Mouse (Mus musculus) kidney, embryonic 16.5 days (tissue): ENCODE measurements around the gene Rnf145. TPM values are rescaled to one million over a fixed set of nuclear protein-coding genes. Genes with fewer than 3 reads are reported as not detected.

Experiments used
- ATAC-seq: fragments of 200-750 bp; cut with Nextera tagmentation; 2 replicates; pipeline ENCODE4 v1.8.0; 2017; ENCODE audit warnings: moderate TSS enrichment; ENCODE audit not compliant: low FRiP score, low TSS enrichment
- H3K27ac ChIP-seq: fragments of 300-500 bp; sonication (generic); 2 replicates; pipeline ENCODE4 v1.5.1; 2014; ENCODE audit warnings: low read length
- H3K27me3 ChIP-seq: fragments of 300-500 bp; sonication (generic); 2 replicates; pipeline ENCODE4 v1.6.1; 2014; ENCODE audit warnings: low read length, control low read depth, mixed read lengths; ENCODE audit not compliant: insufficient read depth
- H3K36me3 ChIP-seq: fragments of 300-500 bp; sonication (generic); 2 replicates; pipeline ENCODE4 v1.6.1; 2014; ENCODE audit warnings: low read length, control low read depth, mixed read lengths; ENCODE audit not compliant: insufficient read depth
- H3K4me1 ChIP-seq: fragments of 300-500 bp; sonication (generic); 2 replicates; pipeline ENCODE4 v1.6.1; 2014; ENCODE audit warnings: low read length, control low read depth, mixed read lengths; ENCODE audit not compliant: insufficient read depth
- H3K4me2 ChIP-seq: fragments of 300-500 bp; sonication (generic); replicated peaks from 2 replicates; pipeline ENCODE4 v1.6.1; 2014; ENCODE audit warnings: low read depth, low read length
- H3K4me3 ChIP-seq: fragments of 300-500 bp; sonication (generic); 2 replicates; pipeline ENCODE4 v1.5.1; 2014; ENCODE audit warnings: mild to moderate bottlenecking, low read length
- H3K9ac ChIP-seq: fragments of 300-500 bp; sonication (generic); replicated peaks from 2 replicates; pipeline ENCODE4 v1.6.1; 2014; ENCODE audit warnings: low read length
- H3K9me3 ChIP-seq: fragments of 300-500 bp; sonication (generic); 2 replicates; pipeline ENCODE4 v1.6.1; 2016; ENCODE audit warnings: low read length, control low read depth
- WGBS: fragments of 180-500 bp; shearing (Covaris S2); extraction: QIAGEN DNeasy Blood & Tissue Kit; methylation state at CpG from one replicate; pipeline ENCODE4 v1.1.7; 2014; 5-methylcytosine and 5-hydroxymethylcytosine counted together
- polyA plus RNA-seq: library from polyadenylated mRNA; unstranded; fragments of >200 nt; fragmentation: Nextera tagmentation; extraction: Ambion mirVana; gene quantifications from 2 replicates; pipeline ENCODE4 v1.2.1, GENCODE M21; 2015

Rnf145 gene
- polyA plus RNA-seq, 1 experiment from 2014 or later = 64.3 TPM

DNA sequence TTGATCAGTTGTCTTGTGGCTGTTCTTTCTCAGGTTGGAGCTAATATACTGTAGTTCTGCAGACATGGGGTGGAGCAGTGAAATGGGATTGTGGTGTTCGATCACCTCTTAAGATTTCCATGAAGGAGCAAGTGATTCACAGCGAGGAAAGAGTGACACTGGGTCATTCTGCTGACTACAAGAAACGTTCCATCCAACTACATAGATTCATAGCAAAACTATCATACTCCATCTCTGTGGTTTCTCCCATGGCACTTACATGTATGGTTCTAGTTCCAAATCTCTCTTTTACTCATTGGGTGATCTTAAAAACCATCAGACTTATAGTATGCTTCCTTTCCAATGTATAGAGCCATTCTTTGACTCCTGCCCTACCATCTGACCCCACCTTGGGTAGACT, 14.0 kb upstream of the Rnf145 start:
- Histone ChIP-seq H3K36me3 (no peaks in the 10 kb centered on the region), H3K4me3 (no peak overlapping the region), H3K27me3 (no peaks in the 10 kb centered on the region), H3K9ac (no peak overlapping the region), H3K9me3 (no peaks in the 10 kb centered on the region), H3K4me2 (no peak overlapping the region), H3K27ac (no peak overlapping the region), H3K4me1 (no peaks in the 10 kb centered on the region)
- WGBS = 82% methylated on average over 3 of the region's 3 CpGs
- no peak for ATAC-seq

DNA sequence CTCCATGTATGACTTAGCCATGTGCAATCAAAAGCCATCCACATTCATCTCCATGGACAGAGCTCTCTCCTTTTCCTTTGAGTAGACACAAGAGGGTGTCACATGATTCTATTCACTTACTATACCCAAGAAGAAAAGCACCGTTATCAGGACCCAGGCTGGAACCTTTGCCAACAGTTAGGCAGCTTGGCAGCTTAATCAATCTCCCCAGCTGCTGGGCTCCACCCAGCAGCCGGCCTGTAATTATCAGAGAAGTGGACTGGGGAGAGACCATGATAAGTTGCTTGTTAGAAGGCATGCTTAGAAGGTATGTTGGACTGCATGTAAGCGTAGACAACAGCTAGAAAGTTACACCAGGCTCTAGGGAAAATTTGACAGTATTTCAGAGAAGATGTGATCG, 9.9 kb upstream of the Rnf145 start:
- no peak overlapping the region for H3K27ac ChIP-seq
- no peaks in the 10 kb centered on the region for H3K9me3 ChIP-seq
- H3K36me3 ChIP-seq = no peaks in the 10 kb centered on the region
- ATAC-seq = no peak
- no peaks in the 10 kb centered on the region for H3K4me1 ChIP-seq
- H3K4me2 ChIP-seq = no peak overlapping the region
- H3K4me3 ChIP-seq = no peak overlapping the region
- no peak overlapping the region for H3K9ac ChIP-seq
- WGBS = 76% methylated on average over 4 of the region's 4 CpGs
- no peaks in the 10 kb centered on the region for H3K27me3 ChIP-seq

DNA sequence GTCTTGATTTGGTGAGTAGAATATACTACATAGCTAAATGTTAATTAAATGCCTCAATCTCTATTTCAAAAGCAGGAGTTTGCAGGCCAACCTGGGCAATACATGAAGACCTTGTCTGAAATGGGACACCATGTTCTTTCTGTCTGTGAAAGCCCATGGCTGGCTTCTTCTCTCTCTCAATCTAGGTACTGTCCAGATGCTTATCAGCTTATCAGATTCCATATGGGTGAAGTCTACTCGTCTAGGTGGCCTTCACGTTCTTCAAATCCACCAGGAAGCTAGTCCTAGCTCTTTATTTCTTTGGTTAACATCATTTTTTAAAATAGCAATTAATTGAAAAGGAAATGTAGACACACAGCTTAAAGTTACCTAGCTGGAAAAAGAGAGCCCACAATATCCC, 8.9 kb upstream of the Rnf145 start:
- ATAC-seq = no peak
- Histone ChIP-seq H3K36me3 (no peaks in the 10 kb centered on the region), H3K4me2 (no peak overlapping the region), H3K4me3 (no peak overlapping the region), H3K27me3 (no peaks in the 10 kb centered on the region), H3K9ac (no peak overlapping the region), H3K4me1 (no peaks in the 10 kb centered on the region), H3K27ac (no peak overlapping the region), H3K9me3 (no peaks in the 10 kb centered on the region)
- 75% methylated on average over 2 of the region's 2 CpGs for WGBS

DNA sequence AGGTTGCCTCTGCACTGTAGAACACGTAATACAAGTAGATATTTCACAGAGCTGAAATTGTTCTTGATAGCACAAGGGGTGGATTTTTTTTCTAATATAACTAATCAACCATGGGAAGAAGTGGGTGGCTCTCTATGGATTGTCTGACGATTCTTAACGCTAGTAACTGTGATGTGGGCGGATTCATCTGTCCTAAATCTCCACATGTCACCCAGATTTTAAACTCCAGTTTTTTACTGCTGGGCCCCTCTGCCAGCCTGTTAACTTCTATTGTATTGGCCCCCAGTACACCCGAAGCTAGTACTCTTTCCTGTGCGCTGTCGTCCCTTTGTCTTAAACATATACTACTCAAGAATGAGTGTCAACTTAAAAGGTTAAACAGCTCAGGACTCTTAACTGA, 8.4 kb upstream of the Rnf145 start:
- Histone ChIP-seq H3K9ac (no peak overlapping the region), H3K9me3 (no peaks in the 10 kb centered on the region), H3K4me2 (no peak overlapping the region), H3K4me3 (no peak overlapping the region), H3K36me3 (no peaks in the 10 kb centered on the region), H3K4me1 (no peaks in the 10 kb centered on the region), H3K27me3 (no peaks in the 10 kb centered on the region), H3K27ac (no peak overlapping the region)
- no peak for ATAC-seq
- 74% methylated on average over 7 of the region's 7 CpGs for WGBS

DNA sequence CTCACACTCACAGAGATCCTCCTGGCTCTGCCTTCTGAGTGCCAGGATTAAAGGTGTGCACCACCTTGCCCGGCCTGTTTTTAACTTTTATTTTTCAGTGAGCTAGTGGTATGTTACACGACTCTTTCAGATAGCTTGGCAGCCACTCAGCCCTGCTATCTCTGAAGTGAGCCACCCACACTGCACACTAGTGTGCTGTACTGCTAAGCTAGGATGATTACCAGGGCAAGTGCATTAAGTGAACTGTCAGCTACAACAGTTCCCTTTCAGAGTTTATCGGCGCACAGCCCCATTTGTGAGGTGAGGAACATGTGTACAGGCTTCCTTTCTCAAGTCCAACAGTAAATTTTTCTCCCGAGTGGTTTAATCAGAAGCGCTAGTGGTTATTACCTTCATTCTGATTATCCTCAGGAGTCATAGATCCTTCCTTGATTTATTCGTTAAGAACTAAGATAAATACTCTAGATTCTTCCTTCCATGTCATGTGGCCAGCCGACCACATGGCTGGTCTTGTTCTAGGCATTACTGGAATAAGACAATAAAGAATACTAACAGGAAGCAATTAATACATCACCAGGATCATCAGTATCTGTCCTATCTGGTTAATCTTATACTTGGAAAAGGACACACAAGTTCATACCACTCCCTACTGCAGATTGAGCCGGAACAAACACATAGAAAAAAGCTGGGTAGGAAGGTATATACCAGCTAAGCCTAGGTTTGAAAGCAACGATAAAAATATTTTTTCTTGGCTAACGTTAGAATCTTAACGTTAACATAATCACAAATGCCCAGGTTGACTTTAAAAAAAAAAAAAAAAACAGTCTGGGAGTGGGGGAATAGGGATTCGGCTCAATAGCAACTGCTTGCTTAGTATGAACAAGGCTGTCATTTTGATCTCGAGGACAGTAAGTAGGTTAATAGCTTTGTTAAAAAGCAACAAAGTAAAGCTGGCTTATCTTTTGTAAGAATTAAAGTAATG, 6.4 kb upstream of the Rnf145 start:
- Histone ChIP-seq H3K4me3 (no peak overlapping the region), H3K36me3 (no peaks in the 10 kb centered on the region), H3K4me1 (no peaks in the 10 kb centered on the region), H3K4me2 (no peak overlapping the region), H3K9me3 (no peaks in the 10 kb centered on the region), H3K27me3 (no peaks in the 10 kb centered on the region), H3K27ac (no peak overlapping the region), H3K9ac (no peak overlapping the region)
- ATAC-seq = peak; percentile 54; the same call in 1 of the 2 replicates
- 72% methylated on average over 14 of the region's 14 CpGs for WGBS

DNA sequence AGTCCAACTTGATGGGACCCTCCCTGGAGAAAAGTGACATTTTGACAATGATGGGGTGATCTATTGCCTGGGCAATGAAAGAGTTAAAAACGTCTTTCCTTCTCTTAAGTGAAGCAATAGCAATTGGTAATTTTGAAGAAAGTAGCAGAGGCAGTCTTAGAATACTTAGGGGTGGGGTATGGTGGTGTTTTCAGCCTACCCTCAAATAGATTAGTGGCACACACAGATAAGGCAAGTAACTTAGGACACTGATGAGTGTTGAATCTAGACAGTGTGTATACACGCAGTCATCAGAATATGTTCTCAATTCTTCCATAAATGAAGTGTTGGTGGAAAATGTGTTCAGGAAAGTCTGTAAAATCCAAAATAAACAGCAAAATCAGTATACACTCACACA, 5.7 kb upstream of the Rnf145 start:
- WGBS = 66% methylated on average over 2 of the region's 2 CpGs
- no peak overlapping the region for H3K9ac ChIP-seq
- peaks cover 3% of the 10 kb centered on the region; the same call in 1 of the 2 replicates for H3K4me1 ChIP-seq
- no peaks in the 10 kb centered on the region for H3K36me3 ChIP-seq
- no peak overlapping the region for H3K4me2 ChIP-seq
- no peaks in the 10 kb centered on the region for H3K9me3 ChIP-seq
- no peak for ATAC-seq
- H3K27me3 ChIP-seq = no peaks in the 10 kb centered on the region
- no peak overlapping the region for H3K27ac ChIP-seq
- H3K4me3 ChIP-seq = no peak overlapping the region

DNA sequence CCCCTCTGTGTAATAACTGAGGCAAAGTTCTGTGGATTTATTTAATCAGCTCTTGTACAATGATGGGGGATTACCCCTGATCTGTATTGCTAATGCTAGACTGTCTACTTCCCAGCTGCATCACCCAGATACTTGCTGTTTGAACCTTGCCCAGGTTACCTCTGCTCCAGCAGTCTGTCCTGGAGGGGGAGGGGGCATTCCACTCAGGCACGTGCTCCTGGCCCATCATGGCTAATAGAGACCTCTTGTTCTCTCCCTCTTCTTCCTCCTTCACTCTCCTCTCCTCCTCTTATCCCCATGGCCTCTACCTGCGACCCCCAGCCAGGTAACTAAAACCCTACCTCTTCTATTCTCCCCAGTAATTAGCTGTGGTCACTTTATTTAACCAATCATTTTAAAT, 4.1 kb upstream of the Rnf145 start:
- Histone ChIP-seq H3K4me3 (no peak overlapping the region), H3K4me1 (peaks cover 6% of the 10 kb centered on the region; the same call in 1 of the 2 replicates), H3K27me3 (no peaks in the 10 kb centered on the region), H3K9ac (no peak overlapping the region), H3K36me3 (no peaks in the 10 kb centered on the region), H3K9me3 (no peaks in the 10 kb centered on the region), H3K4me2 (no peak overlapping the region), H3K27ac (no peak overlapping the region)
- 53% methylated on average over 2 of the region's 2 CpGs for WGBS
- ATAC-seq = no peak

DNA sequence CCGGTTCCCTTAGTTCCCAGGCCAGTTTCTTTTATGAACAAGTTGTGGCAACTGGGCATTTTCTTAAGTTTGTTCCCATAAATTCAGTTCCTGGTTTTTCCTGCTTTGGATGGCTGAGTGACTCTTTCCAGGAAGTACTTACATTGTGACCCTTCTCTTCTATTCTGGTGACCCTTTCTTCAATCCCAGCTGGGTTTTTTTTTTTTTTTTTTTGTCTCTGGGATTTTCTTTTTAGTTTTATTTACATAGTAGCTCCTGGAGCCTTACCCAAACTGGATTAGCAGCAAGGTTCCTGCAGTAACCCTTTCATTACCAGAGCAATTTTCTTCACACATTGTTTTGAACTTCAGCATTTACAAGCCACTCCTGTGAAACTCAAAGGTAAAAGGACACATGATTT, 2.4 kb upstream of the Rnf145 start:
- no peak overlapping the region for H3K4me3 ChIP-seq
- H3K4me2 ChIP-seq = no peak overlapping the region
- WGBS = 36% methylated on average over 1 of the region's 1 CpGs
- ATAC-seq = no peak
- H3K27ac ChIP-seq = no peak overlapping the region
- H3K4me1 ChIP-seq = peaks cover 13% of the 10 kb centered on the region
- H3K9me3 ChIP-seq = no peaks in the 10 kb centered on the region
- H3K9ac ChIP-seq = no peak overlapping the region
- no peaks in the 10 kb centered on the region for H3K27me3 ChIP-seq
- no peaks in the 10 kb centered on the region for H3K36me3 ChIP-seq

DNA sequence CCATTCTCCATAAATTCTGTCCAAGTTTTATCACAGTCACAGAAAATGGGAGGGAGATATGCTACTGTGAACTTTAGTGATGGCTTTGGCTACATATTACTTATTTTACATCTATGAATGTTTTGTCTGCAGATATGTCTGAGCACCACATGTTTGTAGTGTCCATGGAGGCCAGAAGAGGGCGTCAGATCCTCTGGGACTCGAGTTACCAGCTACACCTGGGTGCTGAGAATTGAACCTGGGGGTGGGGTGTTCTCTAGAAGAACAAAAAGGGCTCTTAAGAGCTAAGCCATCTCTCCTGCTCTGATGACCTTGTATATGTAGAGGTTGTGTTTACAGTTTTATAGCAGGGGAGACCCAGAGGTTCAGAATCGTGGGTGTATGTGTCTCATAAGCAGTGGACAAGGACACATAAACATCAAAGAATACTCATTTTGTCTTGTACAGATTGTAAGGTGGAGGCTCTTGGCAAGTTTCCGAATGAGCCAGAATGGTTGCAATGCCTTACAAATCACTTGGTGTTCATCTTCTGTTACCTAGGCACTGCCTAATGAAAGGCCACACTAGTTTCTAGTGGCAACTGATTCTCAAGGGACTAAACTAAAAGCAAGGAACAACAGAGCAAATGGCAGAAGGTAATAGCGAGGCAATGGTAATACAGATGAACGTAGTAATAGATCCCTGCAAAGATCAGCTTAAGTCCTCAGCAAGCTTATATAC, 1.0 kb upstream of the Rnf145 start:
- WGBS = 39% methylated on average over 6 of the region's 6 CpGs
- H3K27me3 ChIP-seq = no peaks in the 10 kb centered on the region
- peaks cover 19% of the 10 kb centered on the region for H3K4me1 ChIP-seq
- no peak overlapping the region for H3K27ac ChIP-seq
- peak overlapping the region; percentile 63 for H3K4me2 ChIP-seq
- no peak for ATAC-seq
- H3K4me3 ChIP-seq = peak overlapping the region; percentile 95
- no peaks in the 10 kb centered on the region for H3K36me3 ChIP-seq
- no peaks in the 10 kb centered on the region for H3K9me3 ChIP-seq
- H3K9ac ChIP-seq = peak overlapping the region; percentile 97; the same call in 1 of the 2 replicates
